Mouse (Mus musculus): Measurements from ENCODE around the gene Dner. TPM values are rescaled to one million over a fixed set of nuclear protein-coding genes. Genes with fewer than 3 reads are reported as not detected.
"Not testable (repeated sequence)": the region's sequence is repeated elsewhere in the genome, so short reads cannot be mapped to it uniquely, and the experiment has no call there.

The Dner gene
- polyA plus RNA-seq, 1 experiment: 1.8 TPM

DNA sequence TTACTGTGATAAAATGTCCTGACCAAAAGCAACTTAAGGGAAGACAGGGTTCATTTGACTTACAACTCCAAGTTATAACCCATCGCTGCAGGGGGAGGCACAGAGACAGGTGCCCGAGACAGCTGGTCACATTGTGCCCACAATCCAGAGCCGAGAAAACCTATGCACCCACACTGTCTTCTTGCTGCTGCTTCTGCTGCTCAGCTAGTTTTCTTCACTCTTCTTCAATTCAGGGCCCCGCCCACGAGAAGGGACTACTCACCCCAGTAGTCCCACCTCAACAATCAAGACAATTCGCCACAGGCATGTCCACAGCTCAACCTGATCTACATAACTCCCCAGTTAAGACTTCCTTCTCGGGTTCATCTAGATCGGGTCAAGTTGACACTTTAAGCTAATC, 332.1 kb downstream of the Dner start, which contains the start of gene Pid1:
TSS of gene Pid1 (minus strand) at position 214 of the 400 bp plus-strand sequence.
- 79% methylated on average over 8 of the region's 8 CpGs for WGBS
- no peak for DNase-seq (ENCODE audit: low read depth, low spot score)

DNA sequence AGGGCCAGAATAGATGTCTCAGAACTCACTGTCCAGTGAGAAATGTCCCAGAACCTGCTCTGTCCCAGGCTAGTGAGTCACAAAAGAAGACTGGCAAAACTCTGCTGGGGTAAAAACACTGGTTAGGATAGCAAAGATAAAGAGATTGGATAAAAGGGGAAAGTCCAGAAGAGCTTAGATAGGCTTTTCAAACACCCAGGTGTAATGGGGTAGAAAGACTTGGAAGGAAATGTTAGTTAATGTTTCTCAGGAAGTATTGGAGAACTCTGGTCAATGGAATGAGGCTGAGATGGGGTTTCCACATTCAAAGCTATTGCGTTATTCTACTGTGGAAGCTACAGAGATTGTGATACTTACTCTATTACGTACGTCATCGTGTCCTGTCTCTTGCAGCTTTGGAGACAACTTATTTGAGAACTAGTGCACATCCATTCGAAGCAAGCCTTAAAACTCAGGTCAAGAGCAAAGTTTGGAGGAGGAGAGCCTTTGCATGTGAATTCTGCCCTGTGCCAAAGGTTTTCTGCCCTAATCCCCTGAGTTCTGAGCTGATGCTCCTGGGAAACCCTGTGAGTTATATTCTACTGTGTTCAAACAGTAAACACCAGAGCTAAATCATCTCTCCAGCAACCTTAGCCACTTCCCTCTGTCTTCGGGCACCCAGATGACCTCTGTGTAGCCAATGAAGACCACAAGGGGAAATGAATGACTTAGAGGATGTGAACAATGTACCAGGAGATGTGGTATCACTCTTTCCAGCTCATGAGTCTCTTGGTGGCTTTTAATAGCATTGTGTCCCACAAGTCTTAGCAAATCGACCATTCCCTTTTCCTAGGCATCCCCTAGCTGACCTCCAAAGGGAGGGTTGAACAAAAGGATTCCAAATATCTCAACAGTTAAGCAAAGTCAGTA, 333.1 kb downstream of the Dner start:
- no peak for DNase-seq (ENCODE audit: low read depth, low spot score)
- 55% methylated on average over 7 of the region's 7 CpGs for WGBS

DNA sequence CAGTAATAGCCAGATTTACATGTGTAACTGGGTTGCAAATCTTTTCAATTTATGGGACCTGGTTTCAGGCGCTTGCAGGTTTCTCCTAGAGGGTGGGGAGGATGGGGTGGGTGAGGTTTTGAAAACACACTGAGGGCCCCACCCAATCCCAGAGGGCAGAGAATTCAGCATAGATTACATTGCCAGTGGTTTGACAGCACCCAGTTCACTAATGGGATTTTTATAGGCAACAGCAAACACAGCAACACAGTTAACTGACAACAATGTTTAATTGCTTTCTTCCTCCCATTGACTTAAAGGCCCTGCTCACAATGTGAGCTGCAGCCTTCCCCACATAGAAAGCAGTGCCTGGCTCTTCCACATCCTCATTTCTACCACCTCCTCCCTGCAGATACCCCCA, 333.8 kb downstream of the Dner start:
- DNase-seq (ENCODE audit: low read depth, low spot score): no peak
- 22% methylated on average over 1 of the region's 1 CpGs for WGBS

DNA sequence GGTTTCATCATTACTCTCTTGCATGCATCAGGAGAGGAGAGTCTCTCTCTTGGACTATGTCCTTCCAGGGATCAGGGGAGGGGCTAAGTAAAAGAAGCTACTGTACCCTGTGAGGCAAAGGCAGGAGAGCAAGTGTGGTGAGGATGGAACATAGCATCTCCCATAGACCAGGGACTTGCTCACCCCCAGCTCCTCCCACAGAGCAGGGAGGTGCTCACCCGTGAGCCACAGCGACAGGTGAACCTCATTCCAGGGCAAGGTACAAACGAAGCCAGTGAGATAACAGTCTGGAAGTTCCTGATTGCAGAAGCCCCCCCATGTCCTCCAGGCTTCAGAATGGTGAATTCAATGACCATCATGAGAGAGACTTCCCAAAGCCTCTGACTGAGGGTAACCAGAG, 334.6 kb downstream of the Dner start:
- DNase-seq (ENCODE audit: low read depth, low spot score): no peak
- WGBS: 39% methylated on average over 3 of the region's 3 CpGs

DNA sequence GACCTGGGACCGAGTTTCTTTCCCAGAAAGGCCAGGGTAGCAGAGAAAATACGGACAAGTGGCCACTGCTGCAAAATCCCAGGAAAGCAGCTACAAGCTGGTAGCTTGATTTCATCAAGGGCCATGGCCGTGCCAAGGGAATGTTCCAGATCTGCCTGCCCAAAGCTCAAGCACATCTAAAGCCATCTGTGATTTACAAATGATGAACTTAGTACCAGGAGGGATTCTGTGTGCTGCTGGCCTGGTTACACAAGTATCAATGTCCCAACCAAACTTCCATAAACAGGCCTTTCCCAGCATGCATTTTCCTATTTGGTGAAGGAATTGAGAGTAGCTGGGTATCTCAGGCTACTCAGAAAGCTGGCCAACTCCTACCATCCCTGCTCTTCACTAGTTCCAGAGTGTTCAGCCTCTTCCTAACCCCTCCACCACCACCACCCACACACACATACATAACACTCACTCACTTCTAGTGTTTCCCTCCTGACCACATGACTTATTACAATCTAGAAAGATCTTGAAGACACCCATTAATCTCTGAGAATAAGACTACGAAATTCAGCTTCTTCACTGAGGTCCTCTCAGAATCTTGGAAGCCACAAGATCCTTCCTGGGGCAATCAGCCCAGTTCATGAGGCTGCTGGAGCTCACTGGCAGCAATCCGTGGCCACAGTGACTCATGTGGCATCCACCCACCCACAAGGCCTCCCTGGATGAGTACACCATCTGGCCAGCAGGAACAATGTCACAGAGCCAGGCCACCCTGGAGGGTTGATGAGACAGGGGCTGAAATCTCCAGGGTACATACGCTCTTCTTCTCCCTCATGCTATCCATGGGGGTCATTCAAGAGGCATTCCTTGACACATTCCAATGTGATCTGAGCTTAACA, 336.2 kb downstream of the Dner start:
- 72% methylated on average over 6 of the region's 6 CpGs for whole genome bisulfite sequencing
- DNase-seq (ENCODE audit: low read depth, low spot score): no peak

DNA sequence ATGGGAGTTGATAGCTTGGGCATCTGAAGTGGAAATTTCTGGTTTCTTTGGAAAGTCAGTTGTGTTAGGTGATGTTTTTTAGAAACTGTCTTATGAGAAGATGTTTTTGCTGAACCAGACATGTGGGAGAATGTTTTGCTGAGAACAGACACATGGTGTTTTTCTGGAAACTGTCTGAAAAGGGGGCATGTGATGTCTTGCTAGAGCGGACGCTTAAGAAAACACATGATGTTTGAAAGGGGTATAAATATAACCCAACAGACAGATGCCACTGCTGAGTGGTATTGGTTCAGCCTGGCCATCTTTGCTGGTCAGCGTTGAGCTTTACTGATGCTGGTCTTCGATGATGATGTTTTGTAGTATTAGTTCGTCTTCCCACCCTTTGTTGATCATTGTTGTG, 338.8 kb downstream of the Dner start:
- WGBS: 80% methylated on average over 5 of the region's 5 CpGs
- no peak for DNase-seq (ENCODE audit: low read depth, low spot score)

DNA sequence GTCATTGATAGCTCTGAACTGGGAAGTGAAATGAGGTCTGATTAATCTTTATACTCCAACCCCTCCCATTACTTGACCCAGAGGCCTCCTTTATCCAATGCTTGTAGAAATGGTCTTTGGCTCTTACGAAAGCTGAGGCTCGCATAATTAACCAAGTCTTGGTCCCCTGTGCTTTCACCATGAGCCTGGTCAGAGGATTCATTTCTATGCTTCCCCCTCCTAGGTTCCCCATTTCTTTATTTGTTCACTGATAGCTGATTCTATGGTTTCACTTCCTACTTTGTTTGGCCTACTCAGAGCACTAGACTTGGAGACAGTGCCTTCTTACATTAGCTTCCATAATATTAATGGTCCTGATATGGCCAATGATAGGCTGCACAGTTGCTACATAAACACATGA, 345.8 kb downstream of the Dner start:
- DNase-seq (ENCODE audit: low read depth, low spot score): no peak
- 87% methylated on average over 2 of the region's 2 CpGs for WGBS

DNA sequence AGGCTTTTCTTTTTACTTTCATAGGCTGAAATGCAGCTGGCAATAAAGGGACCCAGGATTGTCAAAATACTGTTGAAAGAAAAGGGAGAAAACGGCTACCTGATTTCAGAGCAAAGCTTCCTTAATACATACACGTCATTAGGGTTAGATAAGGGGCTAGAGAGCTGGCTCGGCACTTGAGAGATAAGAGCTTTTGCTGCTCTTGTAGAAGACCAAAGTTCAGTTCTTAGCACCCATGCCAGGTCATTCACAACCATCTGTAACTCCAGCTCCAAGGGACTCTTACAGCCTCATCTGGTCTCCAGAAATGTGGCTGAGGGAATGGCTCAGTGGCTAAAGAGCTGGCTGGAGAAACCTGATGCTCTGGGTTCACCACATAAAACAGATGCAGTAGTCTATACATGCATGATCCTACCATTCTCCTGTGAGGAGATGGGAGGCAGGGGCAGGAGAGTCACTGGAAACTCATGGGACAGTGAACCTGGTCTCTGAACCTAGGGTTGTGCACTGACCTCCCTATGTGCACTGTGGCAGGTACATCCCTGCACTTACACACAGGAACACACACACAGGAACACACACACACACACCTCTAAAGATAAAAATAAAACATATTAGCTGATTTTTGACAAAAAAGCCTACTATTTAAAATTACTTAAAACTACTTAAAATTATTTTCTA, 348.1 kb downstream of the Dner start:
- 40% methylated on average over 3 of the region's 3 CpGs for WGBS
- no peak for DNase-seq (ENCODE audit: low read depth, low spot score)

DNA sequence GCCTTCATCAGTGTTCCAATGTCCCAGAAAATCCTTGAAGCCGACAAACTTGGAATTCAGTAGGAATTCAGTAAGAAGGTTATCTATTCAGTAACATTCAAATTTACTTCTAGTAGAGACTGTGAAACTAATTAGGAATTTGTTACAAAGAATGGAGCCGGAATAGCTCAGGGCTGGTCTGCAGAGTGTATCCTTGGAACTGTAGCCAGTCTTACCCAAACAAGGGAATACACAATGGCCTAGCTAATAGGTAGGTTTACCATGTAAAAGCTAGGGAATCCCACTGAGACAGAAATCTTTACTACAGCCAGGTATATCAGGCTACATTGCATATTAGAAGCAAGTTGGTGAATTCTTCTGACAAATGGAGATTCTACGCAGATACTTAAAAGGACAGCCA, 363.2 kb downstream of the Dner start:
- DNase-seq (ENCODE audit: low read depth, low spot score): not testable (repeated sequence)
- 83% methylated on average over 3 of the region's 3 CpGs for WGBS

DNA sequence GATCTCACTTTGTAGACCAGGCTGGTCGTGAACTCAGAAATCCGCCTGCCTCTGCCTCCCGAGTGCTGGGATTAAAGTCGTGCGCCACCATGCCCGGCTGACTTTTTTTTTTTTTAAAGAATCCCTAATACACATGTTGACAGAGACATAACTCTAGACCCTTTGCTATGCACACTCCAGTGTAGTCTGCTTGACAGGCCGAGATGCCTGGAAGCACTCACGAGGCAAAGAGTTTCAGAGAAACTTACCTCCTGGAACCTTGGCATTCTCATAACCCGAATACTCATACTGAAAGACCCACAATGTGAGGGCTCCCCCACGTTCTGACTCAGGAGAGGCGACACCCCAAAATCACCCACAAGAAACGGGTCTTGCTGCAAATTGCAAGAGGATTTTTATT, 364.2 kb downstream of the Dner start:
- 86% methylated on average over 12 of the region's 12 CpGs for WGBS
- not testable (repeated sequence) for DNase-seq (ENCODE audit: low read depth, low spot score)

DNA sequence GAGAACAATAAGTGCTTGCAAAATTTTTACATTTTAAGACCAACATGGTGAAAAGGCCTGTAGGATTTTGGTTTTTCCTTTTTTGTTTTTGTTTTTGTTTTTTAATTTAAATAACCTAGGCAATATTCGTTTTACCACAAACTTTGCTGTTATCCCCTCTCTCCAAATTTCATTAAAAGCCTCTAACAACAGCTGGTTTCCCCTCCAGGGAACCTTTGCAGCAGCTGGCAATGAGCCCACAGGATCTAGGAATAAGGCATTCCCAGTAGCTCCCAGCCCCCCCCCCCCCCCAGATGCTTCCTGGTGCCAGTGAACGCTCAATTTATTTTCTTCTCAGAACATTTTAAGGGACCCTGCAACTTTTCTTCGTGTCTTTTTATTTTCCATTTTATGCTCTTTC, 370.7 kb downstream of the Dner start:
- WGBS: 51% methylated on average over 3 of the region's 3 CpGs
- DNase-seq (ENCODE audit: low read depth, low spot score): no peak

DNA sequence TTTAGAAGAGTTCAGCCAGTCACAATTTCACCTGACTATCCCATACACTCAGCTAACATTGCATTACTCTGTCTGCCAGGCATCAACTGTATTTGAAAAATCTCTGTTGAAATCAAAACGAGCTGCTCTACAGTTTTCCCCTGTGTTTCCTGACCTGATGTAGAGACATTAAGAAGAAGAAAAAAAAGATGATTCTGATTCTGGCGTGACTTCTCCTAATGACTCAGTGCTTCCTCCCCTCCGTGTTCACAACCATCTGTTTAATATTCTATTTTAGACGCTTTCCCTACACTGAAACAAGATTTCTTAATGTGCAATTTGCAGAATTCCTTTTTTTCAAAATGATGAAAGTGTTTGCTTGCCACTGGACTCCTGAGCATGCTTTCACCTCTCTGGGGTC, 374.7 kb downstream of the Dner start:
- no peak for DNase-seq (ENCODE audit: low read depth, low spot score)
- WGBS: 57% methylated on average over 4 of the region's 4 CpGs

Other genes starting within 250 kb of the Dner start
- 5.5 and 5.6 TPM in 2 replicates for gene Fbxo36, start 143.6 kb upstream of the Dner start, polyA plus RNA-seq (2012; rRNA removed)
- 20.8 and 26.5 TPM in 2 replicates for gene Trip12, start 144.3 kb upstream of the Dner start, polyA plus RNA-seq (2012; rRNA removed)
- gene Slc16a14, start 238.9 kb upstream of the Dner start, polyA plus RNA-seq (2012; rRNA removed): not detected in 2 replicates